Mouse (Mus musculus): ENCODE results near the gene Cth.

Cth gene

GRCm38 (mm10) chr3:157865848-157866247 lies 59.0 kb downstream of the Cth start:
- in situ Hi-C loops (cut with MboI; ENCODE audit: low pct_unique_long_range_greater_than_20kb in 1 of 2, low sequenced_read_pairs in 2 of 2, unreplicated experiment in 1 of 2) = no loop called here

GRCm38 (mm10) chr3:157865431-157865830 lies 59.4 kb downstream of the Cth start:
- in situ Hi-C loops (cut with MboI; ENCODE audit: low pct_unique_long_range_greater_than_20kb in 1 of 2, low sequenced_read_pairs in 2 of 2, unreplicated experiment in 1 of 2) = no loop called here

- in situ Hi-C loops (cut with MboI; ENCODE audit: low pct_unique_long_range_greater_than_20kb in 1 of 2, low sequenced_read_pairs in 2 of 2, unreplicated experiment in 1 of 2) = no loop called here
Observed at GRCm38 (mm10) chr3:157852806-157853205, 72.1 kb downstream of the Cth start.

GRCm38 (mm10) chr3:157848503-157848902 lies 76.4 kb downstream of the Cth start:
- in situ Hi-C loops (cut with MboI; ENCODE audit: low pct_unique_long_range_greater_than_20kb in 1 of 2, low sequenced_read_pairs in 2 of 2, unreplicated experiment in 1 of 2) = no loop called here

- in situ Hi-C loops (cut with MboI; ENCODE audit: low pct_unique_long_range_greater_than_20kb in 1 of 2, low sequenced_read_pairs in 2 of 2, unreplicated experiment in 1 of 2) = no loop called here
Observed at GRCm38 (mm10) chr3:157847338-157848284, 77.3 kb downstream of the Cth start.
